Mouse (Mus musculus) small intestine, adult 2 months (tissue): ENCODE measurements around the gene Evpl.

ENCODE experiments used
- CTCF ChIP-seq: fragments of 200-500 bp; IDR thresholded peaks from 2 replicates; pipeline ENCODE4 v1.5.1; 2012; ENCODE audit warnings: low read depth, mild to moderate bottlenecking, control low read depth, inconsistent platforms, low read length, moderate library complexity, mixed read lengths; ENCODE audit not compliant: insufficient replicate concordance, insufficient read length; ENCODE audit errors: extremely low read depth
- POLR2A ChIP-seq: fragments of 200-500 bp; IDR thresholded peaks from 2 replicates; pipeline ENCODE4 v1.6.1; 2012; ENCODE audit warnings: low read depth, mild to moderate bottlenecking, control low read depth, inconsistent platforms, low read length, moderate library complexity

DNA sequence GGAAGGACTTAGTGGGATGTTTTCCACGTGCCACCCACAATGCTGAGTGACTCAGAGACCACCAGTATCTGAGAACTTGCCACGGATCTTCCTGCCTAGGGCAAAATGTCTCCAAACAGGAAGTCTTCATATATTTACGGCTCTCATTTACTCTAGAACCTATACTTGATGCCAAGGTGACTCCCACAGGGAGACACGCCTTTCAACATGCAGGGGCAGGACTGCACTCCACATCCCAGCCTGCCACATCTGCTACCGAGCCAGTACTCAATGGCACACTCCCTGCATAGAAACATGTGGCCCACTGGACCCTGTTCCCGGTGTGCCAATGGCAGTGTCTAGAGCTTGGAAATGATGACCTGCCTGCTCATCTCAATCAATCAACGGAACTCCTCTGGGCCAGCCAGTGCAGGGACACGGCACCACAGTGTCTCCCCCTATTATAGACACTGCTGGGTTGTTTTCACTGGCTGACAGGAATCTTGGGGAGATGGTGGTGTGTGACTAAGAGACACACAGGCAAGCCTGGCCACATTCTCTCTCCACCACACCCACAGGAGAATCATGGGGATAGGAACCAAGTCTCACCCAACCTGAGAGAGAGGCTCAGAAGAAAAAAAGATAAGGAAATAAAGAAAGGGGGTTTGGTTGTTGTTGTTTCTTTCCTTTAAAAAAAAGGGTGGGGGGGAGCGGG is 18.3 kb upstream of the Evpl start:
- TF ChIP-seq CTCF (no peak), POLR2A (no peak)
